Mouse (Mus musculus): ENCODE measurements around the gene Aldh3b1. TPM values are rescaled to one million over a fixed set of nuclear protein-coding genes. Genes with fewer than 3 reads are reported as not detected.

Aldh3b1 gene
- polyA plus RNA-seq, 1 experiment = not detected

GRCm38 (mm10) chr19:3930262-3931057 is 852 bp upstream of the Aldh3b1 start:
- Histone ChIP-seq H3K4me3 (replicated peaks) (no peak overlapping the region), H3K4me1 (ENCODE audit: control insufficient read depth) (peaks cover 8% of the 10 kb centered on the region), H3K27me3 (ENCODE audit: control insufficient read depth) (peaks cover 16% of the 10 kb centered on the region), H3K36me3 (ENCODE audit: control insufficient read depth) (no peaks in the 10 kb centered on the region), H3K9me3 (ENCODE audit: control insufficient read depth, low read length) (no peaks in the 10 kb centered on the region)
- no peak for TF ChIP-seq GATA1 (IDR thresholded peaks at IDR 0.05; ENCODE audit: low read length)
- no peak for TF ChIP-seq TAL1 (IDR thresholded peaks at IDR 0.05; ENCODE audit: low read length)

GRCm38 (mm10) chr19:3928779-3929178 is 829 bp downstream of the Aldh3b1 start:
- Histone ChIP-seq H3K36me3 (ENCODE audit: control insufficient read depth) (no peaks in the 10 kb centered on the region), H3K4me3 (replicated peaks) (no peak overlapping the region), H3K27me3 (ENCODE audit: control insufficient read depth) (peaks cover 1% of the 10 kb centered on the region)

GRCm38 (mm10) chr19:3927989-3928388 is 1.6 kb downstream of the Aldh3b1 start:
- no peak overlapping the region for H3K4me3 ChIP-seq (replicated peaks)
- H3K4me1 ChIP-seq (ENCODE audit: control insufficient read depth) = peaks cover 12% of the 10 kb centered on the region
- H3K9me3 ChIP-seq (ENCODE audit: control insufficient read depth, low read length) = no peaks in the 10 kb centered on the region
- no peak for TF ChIP-seq GATA1 (IDR thresholded peaks at IDR 0.05; ENCODE audit: low read length)
- TF ChIP-seq TAL1 (IDR thresholded peaks at IDR 0.05; ENCODE audit: low read length) = no peak
- no peaks in the 10 kb centered on the region for H3K36me3 ChIP-seq (ENCODE audit: control insufficient read depth)
- no peaks in the 10 kb centered on the region; the same call in 1 of the 2 replicates for H3K27me3 ChIP-seq (ENCODE audit: control insufficient read depth)

More at GRCm38 (mm10) chr19:3928779-3929178, 829 bp downstream of the Aldh3b1 start:
- TF ChIP-seq TAL1 (IDR thresholded peaks at IDR 0.05; ENCODE audit: low read length) = no peak
- TF ChIP-seq GATA1 (IDR thresholded peaks at IDR 0.05; ENCODE audit: low read length) = no peak
- Histone ChIP-seq H3K4me1 (ENCODE audit: control insufficient read depth) (peaks cover 12% of the 10 kb centered on the region), H3K9me3 (ENCODE audit: control insufficient read depth, low read length) (no peaks in the 10 kb centered on the region)

GRCm38 (mm10) chr19:3926685-3927084 is 2.9 kb downstream of the Aldh3b1 start:
- H3K9me3 ChIP-seq (ENCODE audit: control insufficient read depth, low read length) = no peaks in the 10 kb centered on the region
- H3K4me3 ChIP-seq (replicated peaks) = no peak overlapping the region
- TF ChIP-seq TAL1 (IDR thresholded peaks at IDR 0.05; ENCODE audit: low read length) = no peak
- H3K27me3 ChIP-seq (ENCODE audit: control insufficient read depth) = no peaks in the 10 kb centered on the region; the same call in 1 of the 2 replicates
- no peaks in the 10 kb centered on the region for H3K36me3 ChIP-seq (ENCODE audit: control insufficient read depth)
- peaks cover 12% of the 10 kb centered on the region for H3K4me1 ChIP-seq (ENCODE audit: control insufficient read depth)

- Histone ChIP-seq H3K9me3 (ENCODE audit: control insufficient read depth, low read length) (no peaks in the 10 kb centered on the region), H3K36me3 (ENCODE audit: control insufficient read depth) (no peaks in the 10 kb centered on the region), H3K4me3 (replicated peaks) (no peak overlapping the region), H3K4me1 (ENCODE audit: control insufficient read depth) (peaks cover 12% of the 10 kb centered on the region), H3K27me3 (ENCODE audit: control insufficient read depth) (no peaks in the 10 kb centered on the region; the same call in 1 of the 2 replicates)
- TF ChIP-seq TAL1 (IDR thresholded peaks at IDR 0.05; ENCODE audit: low read length) (no peak), GATA1 (IDR thresholded peaks at IDR 0.05; ENCODE audit: low read length) (no peak)
Observed at GRCm38 (mm10) chr19:3926279-3926678, 3.3 kb downstream of the Aldh3b1 start.

GRCm38 (mm10) chr19:3925859-3926258 is 3.7 kb downstream of the Aldh3b1 start:
- H3K27me3 ChIP-seq (ENCODE audit: control insufficient read depth) = no peaks in the 10 kb centered on the region; the same call in 1 of the 2 replicates
- no peaks in the 10 kb centered on the region for H3K9me3 ChIP-seq (ENCODE audit: control insufficient read depth, low read length)
- TF ChIP-seq TAL1 (IDR thresholded peaks at IDR 0.05; ENCODE audit: low read length) = no peak
- TF ChIP-seq GATA1 (IDR thresholded peaks at IDR 0.05; ENCODE audit: low read length) = no peak
- peaks cover 12% of the 10 kb centered on the region for H3K4me1 ChIP-seq (ENCODE audit: control insufficient read depth)
- H3K4me3 ChIP-seq (replicated peaks) = no peak overlapping the region
- H3K36me3 ChIP-seq (ENCODE audit: control insufficient read depth) = no peaks in the 10 kb centered on the region

GRCm38 (mm10) chr19:3924868-3925267 is 4.7 kb downstream of the Aldh3b1 start:
- peaks cover 12% of the 10 kb centered on the region for H3K4me1 ChIP-seq (ENCODE audit: control insufficient read depth)
- no peak for TF ChIP-seq GATA1 (IDR thresholded peaks at IDR 0.05; ENCODE audit: low read length)
- TF ChIP-seq TAL1 (IDR thresholded peaks at IDR 0.05; ENCODE audit: low read length) = no peak

GRCm38 (mm10) chr19:3924190-3924589 is 5.4 kb downstream of the Aldh3b1 start:
- no peaks in the 10 kb centered on the region for H3K9me3 ChIP-seq (ENCODE audit: control insufficient read depth, low read length)
- no peak overlapping the region for H3K4me3 ChIP-seq (replicated peaks)
- no peak for TF ChIP-seq GATA1 (IDR thresholded peaks at IDR 0.05; ENCODE audit: low read length)
- TF ChIP-seq TAL1 (IDR thresholded peaks at IDR 0.05; ENCODE audit: low read length) = no peak
- peaks cover 11% of the 10 kb centered on the region for H3K4me1 ChIP-seq (ENCODE audit: control insufficient read depth)
- no peaks in the 10 kb centered on the region; the same call in 1 of the 2 replicates for H3K27me3 ChIP-seq (ENCODE audit: control insufficient read depth)
- no peaks in the 10 kb centered on the region for H3K36me3 ChIP-seq (ENCODE audit: control insufficient read depth)

More at GRCm38 (mm10) chr19:3924868-3925267, 4.7 kb downstream of the Aldh3b1 start:
- Histone ChIP-seq H3K4me3 (replicated peaks) (no peak overlapping the region), H3K9me3 (ENCODE audit: control insufficient read depth, low read length) (no peaks in the 10 kb centered on the region), H3K36me3 (ENCODE audit: control insufficient read depth) (no peaks in the 10 kb centered on the region), H3K27me3 (ENCODE audit: control insufficient read depth) (no peaks in the 10 kb centered on the region; the same call in 1 of the 2 replicates)

GRCm38 (mm10) chr19:3923586-3923985 is 6.0 kb downstream of the Aldh3b1 start:
- Histone ChIP-seq H3K4me1 (ENCODE audit: control insufficient read depth) (peaks cover 11% of the 10 kb centered on the region), H3K4me3 (replicated peaks) (no peak overlapping the region), H3K36me3 (ENCODE audit: control insufficient read depth) (no peaks in the 10 kb centered on the region), H3K9me3 (ENCODE audit: control insufficient read depth, low read length) (no peaks in the 10 kb centered on the region), H3K27me3 (ENCODE audit: control insufficient read depth) (no peaks in the 10 kb centered on the region; the same call in 1 of the 2 replicates)
- TF ChIP-seq GATA1 (IDR thresholded peaks at IDR 0.05; ENCODE audit: low read length) (no peak), TAL1 (IDR thresholded peaks at IDR 0.05; ENCODE audit: low read length) (no peak)

Measured in erythroblast, embryonic 14.5 days (primary cell).